Mouse (Mus musculus): ENCODE data around the gene Gm29564. TPM values are rescaled to one million over a fixed set of nuclear protein-coding genes. Genes with fewer than 3 reads are reported as not detected.

The Gm29564 gene
- polyA plus RNA-seq (2014; fragmentation: Illumina TruSeq; extraction: RNeasy Lipid Tissue Mini Kit (QIAGEN cat#74804); ENCODE audit: low read depth, low replicate concordance) = not detected

DNA sequence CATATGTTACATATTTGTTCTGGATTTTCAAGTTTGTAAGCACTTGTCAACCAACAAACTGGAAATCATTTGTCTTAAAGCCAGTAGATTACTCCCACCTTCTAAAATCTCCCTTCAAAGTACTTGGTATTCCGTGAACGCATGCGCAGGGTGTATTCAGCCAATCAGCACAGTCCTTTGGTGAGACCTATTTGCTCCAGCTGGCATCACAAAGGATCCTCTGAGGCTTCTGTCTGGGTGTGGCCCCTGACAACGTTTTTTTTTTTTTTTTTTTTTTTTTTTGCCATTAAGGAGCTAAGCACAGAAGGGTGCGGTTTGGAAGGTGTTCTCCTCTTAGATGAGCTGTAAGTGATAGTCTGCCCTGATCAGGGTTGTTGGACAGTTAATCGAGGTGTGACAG lies at the start of gene Gm29564:
TSS of gene Gm29564 (plus strand) at position 301 of the 400 bp plus-strand sequence.

Other genes with a start within 250 kb of the Gm29564 start
- gene Gm20867, start 249.8 kb upstream of the Gm29564 start, polyA plus RNA-seq (2014; fragmentation: Illumina TruSeq; extraction: RNeasy Lipid Tissue Mini Kit (QIAGEN cat#74804); ENCODE audit: low read depth, low replicate concordance) = not detected